Comparison of ENCODE assay signal across 35 mouse cellular contexts in the genomic region with DNA sequence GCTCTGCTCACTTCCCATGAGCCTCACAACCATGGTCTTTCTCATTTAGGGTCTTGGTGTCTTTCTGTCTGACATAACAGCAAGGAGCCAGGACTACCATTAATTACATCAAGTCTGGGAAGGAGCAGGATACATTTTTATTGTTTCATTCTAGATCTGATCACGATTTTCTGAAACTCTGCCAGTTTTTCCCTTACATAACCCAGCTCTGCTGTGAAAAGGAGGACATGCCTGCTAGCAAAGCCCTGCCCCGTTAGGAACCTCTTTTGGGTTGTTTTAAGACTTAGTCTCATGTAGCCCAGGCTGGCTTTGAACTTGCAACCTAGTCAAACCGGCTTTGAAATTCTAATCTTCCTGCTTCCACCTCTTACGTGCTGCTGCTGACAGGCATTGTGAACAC. TPM values are rescaled to one million over a fixed set of nuclear protein-coding genes. Genes with fewer than 3 reads are reported as not detected.
DNase-seq lines count a peak whose midpoint lies in the region; ATAC-seq and TF ChIP-seq lines count a peak whose summit lies in the region.
"Had no signal": no experiment of that assay in that cellular context is flagged by ENCODE, and none has a peak within 500 bp of the region (broad histone marks: within the 10 kb centered on the region; RNA-seq: fewer than 3 reads in every experiment).

No protein-coding gene starts in this region.

- no peaks in the 10 kb centered on the region for H3K27me3 ChIP-seq in intestine, embryonic 16.5 days (replicated peaks; ENCODE audit: control insufficient read depth, insufficient read depth, low read length)
- no peaks in the 10 kb centered on the region for H3K27me3 ChIP-seq in hindbrain, embryonic 16.5 days (replicated peaks; ENCODE audit: control insufficient read depth, insufficient read depth, low read length)
- H3K27me3 ChIP-seq in thymus, adult 2 months (ENCODE audit: control insufficient read depth, insufficient read depth, low read length): no peaks in the 10 kb centered on the region
- H3K27me3 ChIP-seq: embryonic facial prominence, embryonic 12.5 days; heart, embryonic 12.5 days; intestine, embryonic 15.5 days; limb, embryonic 12.5 days; liver, embryonic 15.5 days; midbrain, embryonic 15.5 days; neural tube, embryonic 15.5 days had no signal

- H3K4me3 ChIP-seq in intestine, embryonic 16.5 days (ENCODE audit: low read length): no peak overlapping the region
- no peak overlapping the region for H3K4me3 ChIP-seq in hindbrain, embryonic 16.5 days (ENCODE audit: low read length)
- no peak overlapping the region for H3K4me3 ChIP-seq in thymus, adult 2 months (ENCODE audit: control insufficient read depth, insufficient read depth, low read length)
- H3K4me3 ChIP-seq: embryonic facial prominence, embryonic 12.5 days; heart, embryonic 12.5 days; intestine, embryonic 15.5 days; layer of hippocampus, adult 2 months; left cerebral cortex, adult 2 months; limb, embryonic 12.5 days; liver, embryonic 15.5 days; midbrain, embryonic 10.5 days; midbrain, embryonic 15.5 days; neural tube, embryonic 15.5 days had no signal

- no peak for TF ChIP-seq POLR2A in thymus, adult 2 months (IDR thresholded peaks at IDR 0.05; ENCODE audit: control insufficient read depth, extremely low read depth, insufficient read depth, low read length, poor library complexity)

- no peak for ATAC-seq in cerebellum, adult (ENCODE audit: insufficient number of reproducible peaks, low FRiP score, low TSS enrichment)
- ATAC-seq in intestine, embryonic 16.5 days: no peak
- no peak for ATAC-seq in hindbrain, embryonic 16.5 days
- ATAC-seq: intestine, embryonic 15.5 days; midbrain, embryonic 15.5 days had no signal

- no peak for TF ChIP-seq CTCF in thymus, adult 2 months (IDR thresholded peaks at IDR 0.05; ENCODE audit: borderline replicate concordance, control insufficient read depth, extremely low read depth, insufficient read depth, low read length, poor library complexity)

- WGBS in intestine, embryonic 16.5 days: 56% methylated on average over 4 of the region's 4 CpGs
- 79% methylated on average over 4 of the region's 4 CpGs for WGBS in hindbrain, embryonic 16.5 days
- WGBS in thymus, adult 2 months: 77% methylated on average over 4 of the region's 4 CpGs

- DNase-seq in cerebellum, adult 11-12 months: peak; percentile 70
- peak; percentile 12 for DNase-seq in ES-CJ7 (ENCODE audit: low read depth, low spot score)
- peak; percentile 60 to 71 for DNase-seq in cerebellum, adult 18-20 months
- peak; percentile 50 to 66 for DNase-seq in cerebellum, postnatal 14 days
- DNase-seq in thymus, adult 2 months: no peak
- DNase-seq: adrenal gland, adult 2 months; adrenal gland, postnatal 36 days; embryo, embryonic 11 days; gastrocnemius, postnatal 25 days; heart, adult 18-20 months; heart, postnatal 4 days; kidney, adult 9 months; lung, embryonic 14.5 days; retina, postnatal 1 day; spleen, adult 18-20 months; thymus, adult 18-20 months; thymus, postnatal 4 days had no signal

- H3K27ac ChIP-seq in intestine, embryonic 16.5 days (ENCODE audit: low read length): no peak overlapping the region
- H3K27ac ChIP-seq in hindbrain, embryonic 16.5 days (ENCODE audit: low read depth, low read length): no peak overlapping the region
- no peak overlapping the region for H3K27ac ChIP-seq in thymus, adult 2 months (ENCODE audit: control insufficient read depth, insufficient read depth, low read length)
- H3K27ac ChIP-seq: embryonic facial prominence, embryonic 12.5 days; hindbrain, postnatal 0 days; intestine, embryonic 15.5 days; layer of hippocampus, adult 2 months; left cerebral cortex, adult 2 months; limb, embryonic 12.5 days; liver, embryonic 15.5 days; midbrain, embryonic 10.5 days; midbrain, embryonic 15.5 days; neural tube, embryonic 15.5 days had no signal

- no peak overlapping the region for H3K9ac ChIP-seq in intestine, embryonic 16.5 days (ENCODE audit: low read depth, low read length)
- no peak overlapping the region for H3K9ac ChIP-seq in hindbrain, embryonic 16.5 days (ENCODE audit: low read depth, low read length)
- H3K9ac ChIP-seq: embryonic facial prominence, embryonic 12.5 days; heart, embryonic 12.5 days; intestine, embryonic 15.5 days; limb, embryonic 12.5 days; liver, embryonic 15.5 days; lung, embryonic 14.5 days; midbrain, embryonic 15.5 days; neural tube, embryonic 15.5 days had no signal

- no peak overlapping the region for H3K4me2 ChIP-seq in intestine, embryonic 16.5 days (ENCODE audit: low read depth, low read length)
- no peak overlapping the region for H3K4me2 ChIP-seq in hindbrain, embryonic 16.5 days (ENCODE audit: low read length)
- H3K4me2 ChIP-seq: embryonic facial prominence, embryonic 12.5 days; heart, embryonic 12.5 days; intestine, embryonic 15.5 days; limb, embryonic 12.5 days; liver, embryonic 15.5 days; lung, embryonic 14.5 days; midbrain, embryonic 15.5 days; neural tube, embryonic 15.5 days had no signal

- no peaks in the 10 kb centered on the region; the same call in 1 of the 2 replicates for H3K4me1 ChIP-seq in intestine, embryonic 16.5 days (ENCODE audit: control insufficient read depth, insufficient read depth, low read length)
- no peaks in the 10 kb centered on the region for H3K4me1 ChIP-seq in hindbrain, embryonic 16.5 days (ENCODE audit: control insufficient read depth, insufficient read depth, low read depth, low read length)
- H3K4me1 ChIP-seq in thymus, adult 2 months (replicated peaks; ENCODE audit: control insufficient read depth, insufficient read depth, low read length): no peaks in the 10 kb centered on the region
- H3K4me1 ChIP-seq: embryonic facial prominence, embryonic 12.5 days; heart, embryonic 12.5 days; limb, embryonic 12.5 days; liver, embryonic 15.5 days; midbrain, embryonic 10.5 days; midbrain, embryonic 15.5 days; neural tube, embryonic 15.5 days had no signal

- no peaks in the 10 kb centered on the region for H3K36me3 ChIP-seq in intestine, embryonic 16.5 days (ENCODE audit: control insufficient read depth, insufficient read depth, low read length)
- no peaks in the 10 kb centered on the region for H3K36me3 ChIP-seq in hindbrain, embryonic 16.5 days (ENCODE audit: control insufficient read depth, insufficient read depth, low read length)
- H3K36me3 ChIP-seq in thymus, adult 2 months (ENCODE audit: control insufficient read depth, insufficient read depth, low read length): no peaks in the 10 kb centered on the region
- H3K36me3 ChIP-seq: embryonic facial prominence, embryonic 12.5 days; heart, embryonic 12.5 days; intestine, embryonic 15.5 days; limb, embryonic 12.5 days; liver, embryonic 15.5 days; midbrain, embryonic 10.5 days; midbrain, embryonic 15.5 days; neural tube, embryonic 15.5 days had no signal

- no peaks in the 10 kb centered on the region for H3K9me3 ChIP-seq in intestine, embryonic 16.5 days (ENCODE audit: control insufficient read depth, low read length)
- H3K9me3 ChIP-seq in hindbrain, embryonic 16.5 days (ENCODE audit: control insufficient read depth, low read length): no peaks in the 10 kb centered on the region
- H3K9me3 ChIP-seq: embryonic facial prominence, embryonic 12.5 days; heart, embryonic 12.5 days; intestine, embryonic 15.5 days; limb, embryonic 12.5 days; liver, embryonic 15.5 days; midbrain, embryonic 10.5 days; midbrain, embryonic 15.5 days; neural tube, embryonic 15.5 days had no signal

RNA-seq across cellular contexts. Expression of a gene that starts 17.7 kb away (rescaled TPM):
- polyA plus RNA-seq in intestine, embryonic 16.5 days (2015; fragmentation: Nextera tagmentation; extraction: Ambion mirVana): not detected in 2 replicates
- polyA plus RNA-seq in hindbrain, embryonic 16.5 days (2015; fragmentation: Nextera tagmentation; extraction: Ambion mirVana): not detected in 2 replicates
- not detected in 2 replicates for polyA plus RNA-seq in thymus, adult 2 months (2012; rRNA removed)
- polyA plus RNA-seq: adrenal gland, adult 2 months; embryonic facial prominence, embryonic 12.5 days; forebrain, embryonic 14.5 days; heart, embryonic 12.5 days; heart, postnatal 0 days; hindbrain, postnatal 0 days; intestine, embryonic 15.5 days; limb, embryonic 12.5 days; liver, adult 2 months; liver, embryonic 15.5 days; lung, embryonic 14.5 days; midbrain, embryonic 10.5 days; midbrain, embryonic 15.5 days; neural tube, embryonic 15.5 days; stomach, embryonic 16.5 days had no signal

RNA-seq across cellular contexts. Expression of a gene that starts 39.4 kb away (rescaled TPM):
- 19.7 and 20.5 TPM in 2 replicates for polyA plus RNA-seq in intestine, embryonic 16.5 days (2015; fragmentation: Nextera tagmentation; extraction: Ambion mirVana)
- polyA plus RNA-seq in hindbrain, embryonic 16.5 days (2015; fragmentation: Nextera tagmentation; extraction: Ambion mirVana): 23.7 and 28.0 TPM in 2 replicates
- polyA plus RNA-seq in thymus, adult 2 months (2012; rRNA removed): 253 and 269 TPM in 2 replicates

RNA-seq across cellular contexts. Expression of a gene that starts 43.8 kb away (rescaled TPM):
- polyA plus RNA-seq in intestine, embryonic 16.5 days (2015; fragmentation: Nextera tagmentation; extraction: Ambion mirVana): 447 and 515 TPM in 2 replicates
- 414 and 445 TPM in 2 replicates for polyA plus RNA-seq in hindbrain, embryonic 16.5 days (2015; fragmentation: Nextera tagmentation; extraction: Ambion mirVana)
- 163 and 171 TPM in 2 replicates for polyA plus RNA-seq in thymus, adult 2 months (2012; rRNA removed)

RNA-seq across cellular contexts. Expression of a gene that starts 44.5 kb away (rescaled TPM):
- 99.0 and 118 TPM in 2 replicates for polyA plus RNA-seq in intestine, embryonic 16.5 days (2015; fragmentation: Nextera tagmentation; extraction: Ambion mirVana)
- 0.39 and 0.51 TPM in 2 replicates for polyA plus RNA-seq in hindbrain, embryonic 16.5 days (2015; fragmentation: Nextera tagmentation; extraction: Ambion mirVana)
- 2.9 TPM in 2 replicates for polyA plus RNA-seq in thymus, adult 2 months (2012; rRNA removed)

RNA-seq across cellular contexts. Expression of a gene that starts 50.5 kb away (rescaled TPM):
- 42.9 and 48.5 TPM in 2 replicates for polyA plus RNA-seq in intestine, embryonic 16.5 days (2015; fragmentation: Nextera tagmentation; extraction: Ambion mirVana)
- 36.2 and 45.4 TPM in 2 replicates for polyA plus RNA-seq in hindbrain, embryonic 16.5 days (2015; fragmentation: Nextera tagmentation; extraction: Ambion mirVana)
- 3.1 and 3.9 TPM in 2 replicates for polyA plus RNA-seq in thymus, adult 2 months (2012; rRNA removed)
